Mouse (Mus musculus) MEL (cell line): ENCODE data around the gene Scn4b.

Experiments used
- CTCF ChIP-seq, 3 experiments: IDR thresholded peaks in 2 of 3; conservative IDR thresholded peaks in 1 of 3; 2 replicates each; pipeline ENCODE4 v1.5.1; 2011 to 2012; ENCODE audit warnings: low read length in 3 of 3, low read depth in 2 of 3, mild to moderate bottlenecking in 2 of 3, improper control_type of control experiment in 1 of 3, inconsistent platforms in 1 of 3, mixed read lengths in 1 of 3, moderate library complexity in 1 of 3; ENCODE audit not compliant: control insufficient read depth in 1 of 3, insufficient read depth in 1 of 3, poor library complexity in 1 of 3, severe bottlenecking in 1 of 3
- EP300 ChIP-seq, 2 experiments: IDR thresholded peaks; 2 replicates each; pipeline ENCODE4 v1.6.1; 2011; ENCODE audit warnings: improper control_type of control experiment in 2 of 2, low read length in 2 of 2, low read depth in 1 of 2, mild to moderate bottlenecking in 1 of 2
- TAL1 ChIP-seq: IDR thresholded peaks from 2 replicates; pipeline ENCODE4 v1.6.1; 2012; ENCODE audit warnings: mild to moderate bottlenecking, inconsistent platforms, low read length, moderate library complexity, mixed read lengths

GRCm38 (mm10) chr9:45173475-45173874, 35.3 kb downstream of the Scn4b start:
- TF ChIP-seq CTCF (IDR thresholded peaks at IDR 0.05 in 2 of 3, conservative IDR thresholded peaks at IDR 0.05 in 1 of 3; ENCODE audit: control insufficient read depth in 1 of 3, insufficient read depth in 1 of 3, low read depth in 2 of 3, low read length in 3 of 3, poor library complexity in 1 of 3, severe bottlenecking in 1 of 3) (no peak), TAL1 (no peak), EP300 (IDR thresholded peaks at IDR 0.05; ENCODE audit: low read depth in 1 of 2, low read length in 2 of 2) (no peak)
